Comparison of ENCODE assay signal across 12 mouse cellular contexts in genomic region chr17:35024691-35025488, GRCm38 (mm10). TPM values are rescaled to one million over a fixed set of nuclear protein-coding genes. Genes with fewer than 3 reads are reported as not detected.
DNase-seq lines count a peak whose midpoint lies in the region; ATAC-seq lines count a peak whose summit lies in the region.
"Had no signal": no experiment of that assay in that cellular context is flagged by ENCODE, and none has a peak within 500 bp of the region (broad histone marks: within the 10 kb centered on the region; RNA-seq: fewer than 3 reads in every experiment).

No protein-coding gene starts in this region.

- H3K36me3 ChIP-seq in heart, embryonic 12.5 days = no peaks in the 10 kb centered on the region
- no peaks in the 10 kb centered on the region for H3K36me3 ChIP-seq in embryonic facial prominence, embryonic 10.5 days (replicated peaks)
- H3K36me3 ChIP-seq in macrophage (ENCODE audit: inconsistent target) = no peaks in the 10 kb centered on the region
- H3K36me3 ChIP-seq: hindbrain, embryonic 12.5 days; limb, embryonic 15.5 days had no signal

- H3K4me1 ChIP-seq in heart, embryonic 12.5 days (replicated peaks) = peaks cover 65% of the 10 kb centered on the region
- peaks cover 79% of the 10 kb centered on the region for H3K4me1 ChIP-seq in embryonic facial prominence, embryonic 10.5 days

- H3K9me3 ChIP-seq in heart, embryonic 12.5 days (replicated peaks) = no peaks in the 10 kb centered on the region
- no peaks in the 10 kb centered on the region for H3K9me3 ChIP-seq in embryonic facial prominence, embryonic 10.5 days
- H3K9me3 ChIP-seq: hindbrain, embryonic 12.5 days; limb, embryonic 15.5 days had no signal

- 0 out of 2 replicates have a peak, but pooled peaks cover 5% of the 10 kb centered on the region for H3K27me3 ChIP-seq in heart, embryonic 12.5 days (replicated peaks)
- H3K27me3 ChIP-seq in embryonic facial prominence, embryonic 10.5 days (replicated peaks; ENCODE audit: low read depth, poor library complexity, severe bottlenecking) = 0 out of 2 replicates have a peak, but pooled peaks cover 3% of the 10 kb centered on the region
- H3K27me3 ChIP-seq: hindbrain, embryonic 12.5 days; limb, embryonic 15.5 days had no signal

- peak overlapping the region; percentile 42; the same call in 1 of the 2 replicates for H3K9ac ChIP-seq in heart, embryonic 12.5 days
- H3K9ac ChIP-seq: limb, embryonic 15.5 days had no signal

- H3K27ac ChIP-seq in heart, embryonic 12.5 days (ENCODE audit: poor library complexity, severe bottlenecking) = no peak overlapping the region; the same call in 1 of the 2 replicates
- H3K27ac ChIP-seq in embryonic facial prominence, embryonic 10.5 days (replicated peaks) = peak overlapping the region; percentile 59
- 0 out of 2 replicates have a peak overlapping the region, but pooled peaks have one; percentile 1 for H3K27ac ChIP-seq in macrophage
- H3K27ac ChIP-seq: hindbrain, embryonic 12.5 days; limb, embryonic 15.5 days had no signal

- no peaks in the 10 kb centered on the region for H3K79me2 ChIP-seq in macrophage (ENCODE audit: inconsistent target)

- ATAC-seq in heart, embryonic 12.5 days (ENCODE audit: insufficient number of reproducible peaks, low FRiP score) = no peak

- H3K4me2 ChIP-seq in heart, embryonic 12.5 days = no peak overlapping the region
- H3K4me2 ChIP-seq: hindbrain, embryonic 12.5 days; limb, embryonic 15.5 days had no signal

- WGBS in heart, embryonic 12.5 days = 54% methylated on average over 10 of the region's 10 CpGs
- 64% methylated on average over 8 of the region's 10 CpGs for WGBS in embryonic facial prominence, embryonic 10.5 days
- 26% methylated on average over 9 of the region's 10 CpGs for WGBS in macrophage (ENCODE audit: missing documents)

- DNase-seq in heart, postnatal 4 days = no peak
- peak; percentile 49 to 58 for DNase-seq in lung, postnatal 4 days
- DNase-seq in lung, postnatal 25 days (ENCODE audit: low spot score) = no peak
- no peak for DNase-seq in embryonic facial prominence, embryonic 10.5 days (ENCODE audit: low spot score)
- no peak for DNase-seq in urinary bladder, postnatal 36 days (ENCODE audit: low spot score in 2 of 2)
- DNase-seq: cerebellum, adult 11-12 months; kidney, adult 18-20 months had no signal

- no peak overlapping the region for H3K4me3 ChIP-seq in heart, embryonic 12.5 days
- H3K4me3 ChIP-seq in embryonic facial prominence, embryonic 10.5 days = peak overlapping the region; percentile 9; the same call in 1 of the 2 replicates
- no peak overlapping the region for H3K4me3 ChIP-seq in macrophage (ENCODE audit: inconsistent target)
- H3K4me3 ChIP-seq: erythroblast, embryonic 14.5 days; hindbrain, embryonic 12.5 days; limb, embryonic 15.5 days had no signal

RNA-seq across cellular contexts. Expression of gene Sapcd1, which starts 2.9 kb away (rescaled TPM):
- 2.4 and 2.6 TPM in 2 replicates for polyA plus RNA-seq in heart, embryonic 12.5 days (2016; fragmentation: Nextera tagmentation; extraction: Ambion mirVana)
- total RNA-seq in heart, postnatal 4 days (2021) = 1 to 10 TPM in 1 of 2 experiments, under 1 TPM in 1; 0.74 to 1.3 TPM
- 4.2 and 5.6 TPM in 2 replicates for polyA plus RNA-seq in embryonic facial prominence, embryonic 10.5 days (2016; fragmentation: Nextera tagmentation; extraction: Ambion mirVana)
- total RNA-seq in macrophage (2018; cell fraction: chromatin; rRNA removed) = 1 to 10 TPM in 7 of 26 experiments, under 1 TPM in 1, not detected in 18; 0.82 to 2.5 (median 1.5) TPM
- not detected for total RNA-seq in macrophage (2018; cell fraction: cytosol; rRNA removed)
- not detected for total RNA-seq in macrophage (2018; cell fraction: nucleus; rRNA removed)
- not detected in 3 replicates for polyA plus RNA-seq in macrophage (2018)

RNA-seq across cellular contexts. Expression of gene Vwa7, which starts 8.5 kb away (rescaled TPM):
- polyA plus RNA-seq in heart, embryonic 12.5 days (2016; fragmentation: Nextera tagmentation; extraction: Ambion mirVana) = 0.32 and 0.37 TPM in 2 replicates
- 1 to 10 TPM; 1.6 to 1.8 TPM for total RNA-seq in heart, postnatal 4 days (2021)
- polyA plus RNA-seq in embryonic facial prominence, embryonic 10.5 days (2016; fragmentation: Nextera tagmentation; extraction: Ambion mirVana) = 0.18 and 0.21 TPM in 2 replicates
- under 1 TPM in 9 of 26 experiments, not detected in 17; 0.16 to 0.29 (median 0.20) TPM for total RNA-seq in macrophage (2018; cell fraction: chromatin; rRNA removed)
- total RNA-seq in macrophage (2018; cell fraction: cytosol; rRNA removed) = under 1 TPM in 24 of 26 experiments, not detected in 2; 0.03 to 0.18 (median 0.09) TPM
- under 1 TPM in 11 of 26 experiments, not detected in 15; 0.10 to 0.64 (median 0.17) TPM for total RNA-seq in macrophage (2018; cell fraction: nucleus; rRNA removed)
- polyA plus RNA-seq in macrophage (2018) = 0.06 to 0.32 TPM (median 0.07 TPM) in 3 replicates

RNA-seq across cellular contexts. Expression of gene Msh5, which starts 21.7 kb away (rescaled TPM):
- 3.5 and 4.9 TPM in 2 replicates for polyA plus RNA-seq in heart, embryonic 12.5 days (2016; fragmentation: Nextera tagmentation; extraction: Ambion mirVana)
- total RNA-seq in heart, postnatal 4 days (2021) = 1 to 10 TPM; 4.0 to 6.5 TPM
- polyA plus RNA-seq in embryonic facial prominence, embryonic 10.5 days (2016; fragmentation: Nextera tagmentation; extraction: Ambion mirVana) = 3.9 and 4.4 TPM in 2 replicates
- total RNA-seq in macrophage (2018; cell fraction: chromatin; rRNA removed) = 10 to 100 TPM in 10 of 26 experiments, 1 to 10 TPM in 16; 3.4 to 16.1 (median 8.3) TPM
- total RNA-seq in macrophage (2018; cell fraction: cytosol; rRNA removed) = 1 to 10 TPM in 6 of 26 experiments, under 1 TPM in 20; 0.12 to 1.8 (median 0.55) TPM
- total RNA-seq in macrophage (2018; cell fraction: nucleus; rRNA removed) = 10 to 100 TPM in 2 of 26 experiments, 1 to 10 TPM in 24; 1.8 to 21.5 (median 5.8) TPM
- polyA plus RNA-seq in macrophage (2018) = 0.48 to 0.51 TPM (median 0.50 TPM) in 3 replicates

RNA-seq across cellular contexts. Expression of gene Vars, which starts 24.1 kb away (rescaled TPM):
- polyA plus RNA-seq in heart, embryonic 12.5 days (2016; fragmentation: Nextera tagmentation; extraction: Ambion mirVana) = 82.6 TPM in 2 replicates
- 10 to 100 TPM; 46.7 to 49.0 TPM for total RNA-seq in heart, postnatal 4 days (2021)
- 197 and 223 TPM in 2 replicates for polyA plus RNA-seq in embryonic facial prominence, embryonic 10.5 days (2016; fragmentation: Nextera tagmentation; extraction: Ambion mirVana)
- total RNA-seq in macrophage (2018; cell fraction: chromatin; rRNA removed) = 100 to 1,000 TPM in 1 of 26 experiments, 10 to 100 TPM in 22, 1 to 10 TPM in 3; 5.5 to 107 (median 40.8) TPM
- 10 to 100 TPM; 13.8 to 26.9 (median 20.9) TPM for total RNA-seq in macrophage (2018; cell fraction: cytosol; rRNA removed)
- total RNA-seq in macrophage (2018; cell fraction: nucleus; rRNA removed) = 10 to 100 TPM; 10.8 to 83.2 (median 27.1) TPM
- polyA plus RNA-seq in macrophage (2018) = 7.7 to 37.5 TPM (median 19.2 TPM) in 3 replicates

RNA-seq across cellular contexts. Expression of gene Clic1, which starts 24.9 kb away (rescaled TPM):
- 349 and 354 TPM in 2 replicates for polyA plus RNA-seq in heart, embryonic 12.5 days (2016; fragmentation: Nextera tagmentation; extraction: Ambion mirVana)
- total RNA-seq in heart, postnatal 4 days (2021) = 100 to 1,000 TPM; 166 to 167 TPM
- 190 and 191 TPM in 2 replicates for polyA plus RNA-seq in embryonic facial prominence, embryonic 10.5 days (2016; fragmentation: Nextera tagmentation; extraction: Ambion mirVana)
- 10 to 100 TPM; 16.4 to 97.6 (median 62.9) TPM for total RNA-seq in macrophage (2018; cell fraction: chromatin; rRNA removed)
- 100 to 1,000 TPM; 271 to 390 (median 328) TPM for total RNA-seq in macrophage (2018; cell fraction: cytosol; rRNA removed)
- 100 to 1,000 TPM in 14 of 26 experiments, 10 to 100 TPM in 12; 34.4 to 199 (median 109) TPM for total RNA-seq in macrophage (2018; cell fraction: nucleus; rRNA removed)
- polyA plus RNA-seq in macrophage (2018) = 359 to 667 TPM (median 372 TPM) in 3 replicates

Comparison
In these comparisons a context has a peak if more than half of its experiments do, and no peak if none do; other contexts are left out.
1. DNase-seq: peak in lung, postnatal 4 days (2 of 2); none in heart, postnatal 4 days (single experiment), lung, postnatal 25 days (single experiment), embryonic facial prominence, embryonic 10.5 days (single experiment) and urinary bladder, postnatal 36 days (0 of 2).